Mouse (Mus musculus): ENCODE data around the gene Rhobtb1.

Rhobtb1 gene

DNA sequence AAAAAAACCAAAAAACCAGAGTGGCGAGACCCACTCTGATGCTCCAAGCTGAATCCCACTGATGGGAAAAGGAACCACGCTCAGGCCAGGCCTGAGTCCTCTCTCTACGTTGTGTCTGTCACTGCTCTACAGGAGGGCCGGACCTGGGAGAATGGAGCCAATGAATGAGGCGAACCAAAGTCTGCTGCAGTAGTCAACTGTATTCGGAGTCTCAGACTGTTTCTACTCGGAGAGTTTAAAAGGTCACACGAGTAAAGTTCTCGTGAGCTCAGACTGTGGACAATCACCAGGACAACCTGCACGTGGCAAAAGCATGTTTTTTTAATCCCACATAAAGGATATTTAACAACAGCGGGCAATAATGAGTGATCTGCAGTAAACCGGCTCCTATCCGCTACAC is 172.8 kb downstream of the Rhobtb1 start:
- no peak for DNase-seq (ENCODE audit: low read depth, low spot score)

DNA sequence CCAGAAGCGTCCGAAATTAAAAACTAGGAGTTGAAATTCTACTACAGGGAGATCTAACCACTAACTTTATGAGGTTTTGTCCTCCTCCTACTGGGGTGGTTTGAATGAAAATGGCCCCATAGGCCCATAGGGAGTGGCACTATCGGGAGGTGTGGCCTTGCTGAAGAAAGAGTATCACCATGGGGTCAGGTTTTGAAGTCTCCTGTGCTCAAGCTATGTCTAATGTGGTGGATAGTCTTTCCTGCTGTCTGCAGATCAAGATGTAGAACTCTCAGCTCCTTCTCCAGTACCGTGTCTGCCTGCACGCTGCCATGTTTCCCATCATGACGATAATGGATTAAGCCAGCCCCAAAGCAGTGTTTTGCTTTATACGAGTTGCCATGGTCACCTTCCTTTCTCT is 173.6 kb downstream of the Rhobtb1 start:
- DNase-seq (ENCODE audit: low read depth, low spot score), result no peak

DNA sequence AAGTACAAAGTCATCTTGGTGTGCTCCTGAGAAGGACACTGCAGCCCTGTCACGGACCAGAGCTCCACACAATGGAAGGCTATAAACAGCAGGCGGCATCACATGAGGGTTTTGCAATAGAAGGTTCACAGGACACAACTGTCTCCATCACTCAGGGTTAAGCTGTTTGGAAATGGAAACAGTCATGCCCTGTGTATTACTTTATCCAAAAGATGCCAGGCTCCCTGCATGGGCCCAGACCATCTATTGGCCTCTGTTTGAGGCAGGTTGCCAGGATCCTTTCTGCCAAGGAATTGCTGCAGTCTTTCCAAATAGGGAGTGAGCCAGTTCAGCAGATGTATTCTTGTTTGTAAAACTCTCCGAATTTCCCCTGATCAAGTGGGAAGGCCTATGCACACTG is 175.2 kb downstream of the Rhobtb1 start:
- DNase-seq (ENCODE audit: low read depth, low spot score), result no peak

DNA sequence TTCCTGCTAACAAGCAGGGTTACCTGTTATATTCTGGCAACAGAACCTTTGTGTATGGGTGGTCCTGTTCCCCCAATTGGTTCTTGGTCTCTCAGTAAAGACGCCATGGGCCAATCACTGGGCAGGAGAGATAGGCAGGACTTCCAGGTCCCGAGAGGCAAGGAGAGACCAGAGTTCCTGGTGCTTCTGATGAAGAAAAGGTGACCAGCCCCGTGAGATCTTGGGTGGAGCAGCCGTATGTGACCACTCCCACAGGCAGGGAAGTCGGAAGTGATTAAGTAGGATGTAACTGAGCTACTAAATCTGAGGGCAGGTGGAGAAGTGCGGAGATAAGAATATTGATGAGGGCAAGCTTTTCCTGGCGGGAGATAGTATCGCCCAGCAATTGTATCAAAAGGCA is 176.1 kb downstream of the Rhobtb1 start:
- DNase-seq (ENCODE audit: low read depth, low spot score), result no peak

DNA sequence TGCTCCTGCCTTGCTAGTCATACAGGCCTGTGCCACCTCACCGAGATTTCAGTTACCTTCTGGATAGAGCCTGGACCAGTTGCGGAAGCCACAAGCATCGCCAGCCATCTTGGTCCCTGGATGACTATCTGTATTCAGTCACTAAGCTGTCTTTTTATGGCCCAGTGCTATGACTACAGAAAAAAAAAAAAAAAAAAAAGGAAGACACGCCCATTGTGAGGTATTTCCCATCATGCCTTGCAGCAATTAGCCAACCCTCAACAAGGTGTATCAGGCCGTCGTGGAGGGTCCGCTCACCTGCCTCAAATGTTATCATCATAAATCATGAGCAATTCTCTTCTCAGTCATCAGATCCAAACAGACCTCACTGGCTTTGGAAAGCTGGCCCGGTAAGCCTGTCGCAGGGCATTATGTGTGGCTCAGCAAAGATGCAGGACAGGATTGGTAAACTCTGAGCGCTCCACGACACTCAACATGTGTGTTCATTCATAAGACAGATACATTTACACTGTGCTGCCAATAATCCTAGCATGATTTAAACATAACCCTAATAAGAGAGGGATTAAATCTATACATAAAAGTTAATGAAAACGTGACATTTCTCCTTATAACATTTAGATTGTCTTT is 176.9 kb downstream of the Rhobtb1 start:
- no peak for DNase-seq (ENCODE audit: low read depth, low spot score)

DNA sequence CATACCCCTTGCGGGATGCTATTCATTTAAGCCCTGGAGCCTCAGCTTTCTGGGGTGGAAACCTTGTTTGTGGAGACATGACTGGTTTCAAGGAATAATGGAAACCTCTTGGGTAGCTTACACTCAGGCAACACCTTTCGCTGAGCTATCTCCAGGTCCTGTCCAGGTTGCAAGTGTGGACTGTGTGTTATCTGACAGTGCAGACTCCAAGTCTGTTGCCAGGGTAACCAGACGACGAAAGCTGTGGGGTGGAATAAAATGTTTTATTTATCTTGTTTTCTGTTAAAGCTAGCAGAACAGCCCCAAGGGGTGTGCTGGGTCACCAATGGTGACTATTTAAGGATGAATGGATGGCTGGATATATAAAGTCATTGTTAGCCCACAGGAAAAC is 177.4 kb downstream of the Rhobtb1 start:
- DNase-seq (ENCODE audit: low read depth, low spot score), result no peak

DNA sequence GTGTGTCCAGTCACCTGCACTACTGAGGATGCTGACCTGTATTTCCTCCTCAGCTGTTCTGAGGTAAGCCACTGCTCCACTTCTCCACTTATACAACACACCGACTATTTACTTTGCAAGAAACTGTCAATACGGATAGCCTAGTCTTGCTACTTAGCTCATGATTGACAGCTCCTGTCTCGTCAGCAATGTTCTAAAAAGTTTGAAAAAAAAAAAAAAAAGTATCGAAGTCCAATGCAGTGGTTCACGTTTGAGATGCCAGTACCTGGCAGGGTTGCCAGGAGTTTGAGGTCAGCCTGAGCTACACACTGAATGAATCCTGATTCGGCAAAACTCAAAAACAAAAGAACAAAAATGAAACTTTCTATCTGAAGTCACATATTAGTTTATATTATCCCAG is 180.0 kb downstream of the Rhobtb1 start:
- DNase-seq (ENCODE audit: low read depth, low spot score), result no peak

DNA sequence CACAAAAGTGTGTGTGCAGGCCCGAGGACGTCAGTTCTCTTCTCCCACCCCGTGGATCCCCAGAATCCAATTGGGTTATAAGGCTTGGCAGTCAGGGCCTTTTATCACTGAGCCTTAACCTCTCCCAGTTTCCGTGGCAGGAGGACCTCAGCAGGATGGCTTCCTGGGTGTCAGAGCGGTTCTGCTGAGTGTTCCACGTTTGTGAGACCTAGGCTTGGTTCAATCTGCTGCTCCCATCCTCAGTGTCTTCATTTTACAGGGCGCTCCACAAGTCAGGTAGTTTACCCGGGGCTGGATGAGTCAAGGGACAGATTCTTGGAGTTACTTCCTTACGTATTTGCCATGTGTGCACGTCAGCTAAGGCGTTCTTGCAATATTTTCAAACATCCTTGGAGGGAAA is 182.0 kb downstream of the Rhobtb1 start:
- no peak for DNase-seq (ENCODE audit: low read depth, low spot score)

DNA sequence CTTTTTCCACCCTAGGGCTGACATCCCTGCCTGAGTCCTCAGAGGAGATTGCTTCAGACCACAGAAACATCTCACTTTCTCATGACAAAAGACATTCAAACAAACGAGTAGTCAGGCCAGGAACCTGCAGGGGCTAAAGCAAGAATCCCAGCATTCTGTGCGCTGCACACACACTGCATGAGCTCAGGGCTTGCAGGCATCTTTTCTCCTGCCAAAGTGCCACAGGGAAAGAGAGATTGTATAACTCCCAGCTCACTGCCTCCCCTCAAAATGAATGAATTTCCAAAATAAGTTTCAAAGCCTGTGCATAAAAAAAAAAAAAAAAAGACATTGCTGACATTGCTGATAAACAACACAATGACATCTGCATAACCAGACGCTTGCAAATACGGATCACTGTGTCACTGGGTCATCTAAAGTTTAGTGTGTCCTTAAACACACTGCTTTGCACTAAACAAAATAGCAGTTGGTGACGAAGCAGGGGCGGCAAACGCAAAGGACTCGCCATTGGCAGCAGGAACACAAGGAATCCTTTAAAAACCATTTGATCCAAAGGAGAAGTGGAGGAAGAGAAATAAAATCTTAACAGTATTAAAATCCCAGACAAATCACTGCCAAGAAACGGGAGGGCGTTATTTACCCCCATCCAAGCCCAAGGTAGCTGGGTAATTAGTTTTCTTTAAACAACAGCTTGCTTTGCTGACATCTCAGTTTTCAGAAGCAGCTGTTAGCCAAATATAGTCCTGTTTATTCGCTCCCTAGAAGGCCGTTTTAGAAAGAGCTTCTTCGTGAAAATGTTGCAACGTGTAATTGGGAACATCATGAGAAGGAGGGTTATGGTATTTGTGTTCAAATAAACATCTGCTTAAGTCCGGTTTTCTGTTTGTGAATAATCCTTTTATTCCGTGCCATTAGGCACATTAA is 183.3 kb downstream of the Rhobtb1 start:
- DNase-seq (ENCODE audit: low read depth, low spot score), result no peak

DNA sequence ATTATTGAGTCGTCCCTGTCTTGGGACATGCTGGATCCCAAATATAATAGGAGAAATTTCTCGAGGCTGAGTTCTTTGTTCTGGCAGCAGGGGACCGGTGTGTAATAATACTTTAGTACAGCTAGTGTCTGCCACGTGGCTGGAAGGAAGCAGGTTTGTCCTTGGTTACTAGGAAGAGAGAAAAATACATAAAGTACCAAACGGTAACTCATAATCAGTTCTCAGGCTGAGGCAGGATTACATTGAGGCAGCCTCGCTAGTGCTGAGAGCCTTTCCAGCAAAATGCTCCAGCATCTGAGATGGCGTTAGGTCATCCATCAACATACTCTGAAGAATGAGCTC is 183.9 kb downstream of the Rhobtb1 start:
- no peak for DNase-seq (ENCODE audit: low read depth, low spot score)

DNA sequence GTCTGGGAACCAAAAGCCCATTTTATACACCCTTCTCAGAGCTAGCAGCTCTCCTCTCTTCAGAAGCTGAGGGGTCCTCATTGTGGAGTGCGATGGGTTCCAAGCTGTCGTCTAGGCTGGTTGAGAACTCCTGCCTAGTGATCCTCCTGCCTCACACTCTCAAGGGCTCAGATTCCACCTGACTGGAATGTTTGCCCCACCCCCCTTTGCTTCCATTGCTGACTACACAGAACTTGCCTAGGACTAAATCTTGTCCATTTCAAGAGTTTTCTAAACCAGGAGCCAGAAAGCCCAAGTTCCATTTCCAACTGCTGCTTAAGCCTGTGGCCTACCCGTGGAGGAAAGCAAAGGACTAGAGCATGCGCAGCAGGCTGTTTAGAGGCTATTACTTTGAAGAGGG is 184.4 kb downstream of the Rhobtb1 start:
- DNase-seq (ENCODE audit: low read depth, low spot score), result no peak

DNA sequence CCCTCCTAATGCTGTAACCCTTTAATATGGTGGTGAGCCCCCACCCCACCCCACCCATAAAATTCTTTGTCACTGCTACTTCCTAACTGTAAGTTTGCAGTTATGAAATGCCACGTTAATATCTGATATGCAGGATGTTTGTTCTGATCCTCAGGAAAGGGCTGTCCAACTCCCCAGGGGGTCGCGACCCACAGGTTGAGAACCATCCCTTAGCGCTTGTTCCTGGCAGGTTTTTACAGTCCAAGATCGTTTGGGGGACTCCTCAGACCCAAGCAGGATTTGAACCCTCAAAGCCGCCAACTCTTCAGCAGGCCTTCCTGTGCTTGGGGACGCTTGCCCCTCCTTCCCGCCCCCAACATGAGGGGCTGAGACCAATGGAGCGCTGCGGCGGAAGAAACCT is 185.0 kb downstream of the Rhobtb1 start:
- no peak for DNase-seq (ENCODE audit: low read depth, low spot score)

DNA sequence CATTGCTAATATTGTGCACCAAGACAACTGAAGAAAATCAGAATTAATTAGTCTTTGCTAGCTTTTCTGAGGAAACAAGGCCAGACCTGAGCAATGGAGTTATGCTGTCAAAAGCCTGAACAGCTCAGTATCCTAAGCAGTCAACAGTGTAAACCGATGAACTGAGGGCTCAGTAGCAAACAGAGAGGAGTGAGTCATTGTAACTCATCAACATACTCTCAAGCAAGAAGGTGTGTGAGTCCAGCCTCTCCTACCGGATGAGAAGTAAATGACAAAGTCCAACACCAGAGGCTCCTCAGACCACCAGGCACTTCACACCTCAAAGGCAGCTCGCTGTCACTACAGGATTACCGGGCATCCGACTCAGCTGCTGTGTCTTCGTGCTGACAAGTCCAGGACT is 188.8 kb downstream of the Rhobtb1 start:
- no peak for DNase-seq (ENCODE audit: low read depth, low spot score)
